Mouse (Mus musculus): ENCODE results near the gene Sp4. TPM values are rescaled to one million over a fixed set of nuclear protein-coding genes. Genes with fewer than 3 reads are reported as not detected.

Sp4 gene
- polyA plus RNA-seq, 1 experiment from 2014 or later: 11.9 TPM

GRCm38 (mm10) chr12:118301866-118302835 is 911 bp upstream of the Sp4 start:
- under 1% methylated on average over 74 of the region's 74 CpGs for WGBS
- peak; percentile 99 for DNase-seq (ENCODE audit: low spot score)
- Histone ChIP-seq H3K27ac (replicated peaks) (peak overlapping the region; percentile 95), H3K36me3 (replicated peaks) (peaks cover 12% of the 10 kb centered on the region), H3K27me3 (replicated peaks; ENCODE audit: low read depth, poor library complexity, severe bottlenecking) (no peaks in the 10 kb centered on the region), H3K4me3 (peak overlapping the region; percentile 87), H3K9me3 (no peaks in the 10 kb centered on the region), H3K4me1 (peaks cover 33% of the 10 kb centered on the region)

- Histone ChIP-seq H3K27me3 (replicated peaks; ENCODE audit: low read depth, poor library complexity, severe bottlenecking) (no peaks in the 10 kb centered on the region), H3K9me3 (no peaks in the 10 kb centered on the region), H3K4me3 (peak overlapping the region; percentile 87), H3K4me1 (peaks cover 39% of the 10 kb centered on the region), H3K36me3 (replicated peaks) (peaks cover 12% of the 10 kb centered on the region), H3K27ac (replicated peaks) (peak overlapping the region; percentile 95)
- 0% methylated on average over 13 of the region's 13 CpGs for WGBS
- no peak for DNase-seq (ENCODE audit: low spot score)
These were observed 527 bp downstream of the Sp4 start for GRCm38 (mm10) chr12:118300754-118301071.

GRCm38 (mm10) chr12:118299956-118300355 is 1.3 kb downstream of the Sp4 start:
- peak; percentile 28 for DNase-seq (ENCODE audit: low spot score)
- H3K4me1 ChIP-seq: peaks cover 39% of the 10 kb centered on the region
- peak overlapping the region; percentile 87 for H3K4me3 ChIP-seq
- WGBS: 35% methylated on average over 6 of the region's 6 CpGs
- H3K27ac ChIP-seq (replicated peaks): peak overlapping the region; percentile 95; the same call in 1 of the 2 replicates
- H3K27me3 ChIP-seq (replicated peaks; ENCODE audit: low read depth, poor library complexity, severe bottlenecking): no peaks in the 10 kb centered on the region
- H3K36me3 ChIP-seq (replicated peaks): peaks cover 12% of the 10 kb centered on the region
- no peaks in the 10 kb centered on the region for H3K9me3 ChIP-seq

GRCm38 (mm10) chr12:118299172-118299571 is 2.1 kb downstream of the Sp4 start:
- Histone ChIP-seq H3K36me3 (replicated peaks) (peaks cover 18% of the 10 kb centered on the region), H3K27ac (replicated peaks) (no peak overlapping the region), H3K27me3 (replicated peaks; ENCODE audit: low read depth, poor library complexity, severe bottlenecking) (no peaks in the 10 kb centered on the region), H3K9me3 (no peaks in the 10 kb centered on the region; the same call in 1 of the 2 replicates), H3K4me3 (no peak overlapping the region), H3K4me1 (peaks cover 39% of the 10 kb centered on the region)
- no peak for DNase-seq (ENCODE audit: low spot score)
- 87% methylated on average over 9 of the region's 9 CpGs for WGBS

GRCm38 (mm10) chr12:118298516-118298915 is 2.7 kb downstream of the Sp4 start:
- H3K4me3 ChIP-seq: 0 out of 2 replicates have a peak overlapping the region, but pooled peaks have one; percentile 4
- no peak overlapping the region for H3K27ac ChIP-seq (replicated peaks)
- no peak for DNase-seq (ENCODE audit: low spot score)
- peaks cover 20% of the 10 kb centered on the region for H3K36me3 ChIP-seq (replicated peaks)
- 91% methylated on average over 2 of the region's 2 CpGs for WGBS
- no peaks in the 10 kb centered on the region; the same call in 1 of the 2 replicates for H3K9me3 ChIP-seq
- no peaks in the 10 kb centered on the region for H3K27me3 ChIP-seq (replicated peaks; ENCODE audit: low read depth, poor library complexity, severe bottlenecking)
- H3K4me1 ChIP-seq: peaks cover 39% of the 10 kb centered on the region

- no peaks in the 10 kb centered on the region for H3K27me3 ChIP-seq (replicated peaks; ENCODE audit: low read depth, poor library complexity, severe bottlenecking)
- H3K4me3 ChIP-seq: no peak overlapping the region
- H3K27ac ChIP-seq (replicated peaks): no peak overlapping the region
- peaks cover 32% of the 10 kb centered on the region for H3K4me1 ChIP-seq
- 95% methylated on average over 2 of the region's 2 CpGs for WGBS
- no peak for DNase-seq (ENCODE audit: low spot score)
- H3K36me3 ChIP-seq (replicated peaks): peaks cover 23% of the 10 kb centered on the region
- H3K9me3 ChIP-seq: no peaks in the 10 kb centered on the region; the same call in 1 of the 2 replicates
These were observed 5.0 kb downstream of the Sp4 start for GRCm38 (mm10) chr12:118296236-118296635.

GRCm38 (mm10) chr12:118295793-118296192 is 5.4 kb downstream of the Sp4 start:
- Histone ChIP-seq H3K4me1 (peaks cover 32% of the 10 kb centered on the region), H3K4me3 (no peak overlapping the region), H3K27me3 (replicated peaks; ENCODE audit: low read depth, poor library complexity, severe bottlenecking) (no peaks in the 10 kb centered on the region), H3K36me3 (replicated peaks) (peaks cover 23% of the 10 kb centered on the region), H3K27ac (replicated peaks) (no peak overlapping the region), H3K9me3 (no peaks in the 10 kb centered on the region; the same call in 1 of the 2 replicates)
- WGBS: 95% methylated on average over 1 of the region's 1 CpGs
- DNase-seq (ENCODE audit: low spot score): no peak

- Histone ChIP-seq H3K27me3 (replicated peaks; ENCODE audit: low read depth, poor library complexity, severe bottlenecking) (no peaks in the 10 kb centered on the region), H3K4me3 (no peak overlapping the region), H3K27ac (replicated peaks) (no peak overlapping the region), H3K4me1 (no peaks in the 10 kb centered on the region), H3K9me3 (no peaks in the 10 kb centered on the region), H3K36me3 (replicated peaks) (peaks cover 3% of the 10 kb centered on the region; the same call in 1 of the 2 replicates)
- 90% methylated on average over 1 of the region's 1 CpGs for WGBS
- no peak for DNase-seq (ENCODE audit: low spot score)
These were observed 12.3 kb downstream of the Sp4 start for GRCm38 (mm10) chr12:118288947-118289346.

- Histone ChIP-seq H3K27me3 (replicated peaks; ENCODE audit: low read depth, poor library complexity, severe bottlenecking) (no peaks in the 10 kb centered on the region), H3K4me3 (no peak overlapping the region), H3K27ac (replicated peaks) (no peak overlapping the region), H3K9me3 (no peaks in the 10 kb centered on the region), H3K36me3 (replicated peaks) (no peaks in the 10 kb centered on the region), H3K4me1 (no peaks in the 10 kb centered on the region)
- 93% methylated on average over 6 of the region's 6 CpGs for WGBS
- no peak for DNase-seq (ENCODE audit: low spot score)
These were observed 16.1 kb downstream of the Sp4 start for GRCm38 (mm10) chr12:118285099-118285498.

GRCm38 (mm10) chr12:118281961-118282360 is 19.3 kb downstream of the Sp4 start:
- no peak for DNase-seq (ENCODE audit: low spot score)
- Histone ChIP-seq H3K27me3 (replicated peaks; ENCODE audit: low read depth, poor library complexity, severe bottlenecking) (no peaks in the 10 kb centered on the region), H3K4me1 (no peaks in the 10 kb centered on the region), H3K9me3 (no peaks in the 10 kb centered on the region), H3K36me3 (replicated peaks) (0 out of 2 replicates have a peak, but pooled peaks cover 2% of the 10 kb centered on the region), H3K4me3 (no peak overlapping the region), H3K27ac (replicated peaks) (no peak overlapping the region)
- 81% methylated on average over 1 of the region's 1 CpGs for WGBS

GRCm38 (mm10) chr12:118276385-118276784 is 24.9 kb downstream of the Sp4 start:
- 67% methylated on average over 5 of the region's 5 CpGs for WGBS
- no peaks in the 10 kb centered on the region for H3K4me1 ChIP-seq

GRCm38 (mm10) chr12:118264905-118265304 is 36.3 kb downstream of the Sp4 start:
- no peaks in the 10 kb centered on the region for H3K4me1 ChIP-seq
- H3K4me3 ChIP-seq: no peak overlapping the region
- no peaks in the 10 kb centered on the region for H3K9me3 ChIP-seq
- peaks cover 6% of the 10 kb centered on the region for H3K36me3 ChIP-seq (replicated peaks)
- DNase-seq (ENCODE audit: low spot score): no peak
- no peaks in the 10 kb centered on the region for H3K27me3 ChIP-seq (replicated peaks; ENCODE audit: low read depth, poor library complexity, severe bottlenecking)
- no peak overlapping the region for H3K27ac ChIP-seq (replicated peaks)

More at GRCm38 (mm10) chr12:118276385-118276784, 24.9 kb downstream of the Sp4 start:
- Histone ChIP-seq H3K27me3 (replicated peaks; ENCODE audit: low read depth, poor library complexity, severe bottlenecking) (no peaks in the 10 kb centered on the region), H3K27ac (replicated peaks) (no peak overlapping the region), H3K36me3 (replicated peaks) (0 out of 2 replicates have a peak, but pooled peaks cover 2% of the 10 kb centered on the region), H3K9me3 (no peaks in the 10 kb centered on the region), H3K4me3 (no peak overlapping the region)
- DNase-seq (ENCODE audit: low spot score): no peak

GRCm38 (mm10) chr12:118263878-118264277 is 37.4 kb downstream of the Sp4 start:
- WGBS: 70% methylated on average over 1 of the region's 1 CpGs
- no peak for DNase-seq (ENCODE audit: low spot score)
- Histone ChIP-seq H3K27me3 (replicated peaks; ENCODE audit: low read depth, poor library complexity, severe bottlenecking) (no peaks in the 10 kb centered on the region), H3K9me3 (no peaks in the 10 kb centered on the region), H3K4me3 (no peak overlapping the region), H3K36me3 (replicated peaks) (peaks cover 6% of the 10 kb centered on the region), H3K4me1 (no peaks in the 10 kb centered on the region), H3K27ac (replicated peaks) (no peak overlapping the region)

All from embryonic facial prominence, embryonic 10.5 days (tissue).